Mouse (Mus musculus) neural tube, postnatal 0 days (tissue): ENCODE data around the gene Gns. TPM values are rescaled to one million over a fixed set of nuclear protein-coding genes. Genes with fewer than 3 reads are reported as not detected.

Experiments used
- polyA plus RNA-seq: library from polyadenylated mRNA; unstranded; fragments of >200 nt; fragmentation: Nextera tagmentation; extraction: Ambion mirVana; gene quantifications from 2 replicates; pipeline ENCODE4 v1.2.1, GENCODE M21; 2015

Gene Gns
- 40.2 and 41.1 TPM in 2 replicates for polyA plus RNA-seq

DNA sequence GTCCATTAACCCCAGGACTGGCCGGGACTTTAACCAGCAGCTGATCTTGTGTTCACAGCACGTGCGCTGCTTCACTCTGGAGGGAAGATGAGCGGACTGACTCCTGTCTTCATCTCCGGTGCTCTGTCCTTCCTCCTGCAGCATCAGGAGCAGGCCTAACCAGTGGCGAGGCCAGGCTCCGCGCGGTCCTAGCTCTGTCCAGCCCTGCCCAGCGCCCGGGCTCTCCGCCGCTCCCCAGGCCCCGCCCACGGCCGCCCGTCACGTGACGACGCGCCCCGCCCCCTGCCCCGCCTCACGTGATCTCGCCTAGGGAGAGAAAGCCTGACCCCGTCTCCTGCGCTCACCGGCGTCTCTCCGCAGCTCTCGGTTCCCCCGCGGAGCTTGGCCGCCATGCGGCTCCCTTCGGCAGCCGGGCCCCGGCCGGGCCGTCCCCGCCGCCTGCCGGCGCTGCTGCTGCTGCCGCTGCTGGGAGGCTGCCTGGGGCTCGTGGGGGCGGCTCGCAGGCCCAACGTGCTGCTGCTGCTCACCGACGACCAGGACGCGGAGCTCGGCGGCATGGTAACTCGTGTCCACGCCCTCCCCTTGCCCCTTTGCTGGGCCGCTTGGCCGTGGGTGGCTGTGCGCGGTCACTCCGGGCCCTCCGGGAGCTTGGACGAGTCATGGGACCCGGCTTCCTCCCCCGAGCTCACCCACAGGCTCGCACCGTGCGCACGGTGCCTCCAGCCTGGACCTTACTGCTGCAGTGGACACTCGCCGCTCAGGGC, at the start of gene Gns:
TSS of gene Gns (plus strand) at position 290 of the 764 bp plus-strand sequence.

GRCm38 (mm10) chr10:121351066-121351581, 13.8 kb upstream of the Gns start, which contains the start of gene Tbc1d30:
TSS of gene Tbc1d30 (minus strand) at chr10:121351278.

Other genes starting within 250 kb of the Gns start
- gene Tbc1d30, start 13.8 kb upstream of the Gns start, polyA plus RNA-seq, result 12.6 and 15.4 TPM in 2 replicates
- gene Rassf3, start 111.3 kb downstream of the Gns start, polyA plus RNA-seq, result 4.3 and 5.3 TPM in 2 replicates
- 20.4 and 22.6 TPM in 2 replicates for gene Tbk1, start 221.7 kb downstream of the Gns start, polyA plus RNA-seq